Mouse (Mus musculus): ENCODE results near the gene Dennd4b.

- no peak for TF ChIP-seq CTCF (IDR thresholded peaks at IDR 0.05; ENCODE audit: low read depth)
- no peak for TF ChIP-seq EP300 (IDR thresholded peaks at IDR 0.05; ENCODE audit: low read depth)
These were observed 17.4 kb upstream of the Dennd4b start for GRCm38 (mm10) chr3:90247630-90247959.
